Mouse (Mus musculus): ENCODE data around the gene Rnf41. TPM values are rescaled to one million over a fixed set of nuclear protein-coding genes. Genes with fewer than 3 reads are reported as not detected.

Rnf41 gene
- polyA plus RNA-seq, 1 experiment, result 24.1 TPM

GRCm38 (mm10) chr10:128414848-128415247 is 3.4 kb downstream of the Rnf41 start:
- no peak for TF ChIP-seq POLR2A (IDR thresholded peaks at IDR 0.05; ENCODE audit: low read depth, low read length)
- no peak for TF ChIP-seq CTCF (IDR thresholded peaks at IDR 0.05; ENCODE audit: extremely low read depth, insufficient read depth, insufficient read length, insufficient replicate concordance)
- no peaks in the 10 kb centered on the region for H3K27me3 ChIP-seq (ENCODE audit: control insufficient read depth, insufficient read depth, low read length)
- H3K27ac ChIP-seq (ENCODE audit: insufficient read depth, low read length), result no peak overlapping the region
- H3K36me3 ChIP-seq (ENCODE audit: control insufficient read depth, insufficient read depth, low read length), result peaks cover 20% of the 10 kb centered on the region
- no peak for DNase-seq (ENCODE audit: low read depth in 1 of 2, low spot score in 2 of 2)
- WGBS, result 89% methylated on average over 5 of the region's 5 CpGs
- H3K4me1 ChIP-seq (ENCODE audit: control insufficient read depth, insufficient read depth, insufficient read length), result peaks cover 11% of the 10 kb centered on the region; the same call in 1 of the 2 replicates
- H3K4me3 ChIP-seq (ENCODE audit: extremely low read depth, insufficient read depth, insufficient read length), result no peak overlapping the region

GRCm38 (mm10) chr10:128422426-128422825 is 11.0 kb downstream of the Rnf41 start:
- no peak for TF ChIP-seq POLR2A (IDR thresholded peaks at IDR 0.05; ENCODE audit: low read depth, low read length)
- no peak overlapping the region for H3K27ac ChIP-seq (ENCODE audit: insufficient read depth, low read length)
- H3K4me3 ChIP-seq (ENCODE audit: extremely low read depth, insufficient read depth, insufficient read length), result no peak overlapping the region
- peaks cover 25% of the 10 kb centered on the region for H3K36me3 ChIP-seq (ENCODE audit: control insufficient read depth, insufficient read depth, low read length)
- H3K27me3 ChIP-seq (ENCODE audit: control insufficient read depth, insufficient read depth, low read length), result no peaks in the 10 kb centered on the region
- WGBS, result 73% methylated on average over 5 of the region's 5 CpGs
- peaks cover 7% of the 10 kb centered on the region for H3K4me1 ChIP-seq (ENCODE audit: control insufficient read depth, insufficient read depth, insufficient read length)
- no peak for DNase-seq (ENCODE audit: low read depth in 1 of 2, low spot score in 2 of 2)

DNA sequence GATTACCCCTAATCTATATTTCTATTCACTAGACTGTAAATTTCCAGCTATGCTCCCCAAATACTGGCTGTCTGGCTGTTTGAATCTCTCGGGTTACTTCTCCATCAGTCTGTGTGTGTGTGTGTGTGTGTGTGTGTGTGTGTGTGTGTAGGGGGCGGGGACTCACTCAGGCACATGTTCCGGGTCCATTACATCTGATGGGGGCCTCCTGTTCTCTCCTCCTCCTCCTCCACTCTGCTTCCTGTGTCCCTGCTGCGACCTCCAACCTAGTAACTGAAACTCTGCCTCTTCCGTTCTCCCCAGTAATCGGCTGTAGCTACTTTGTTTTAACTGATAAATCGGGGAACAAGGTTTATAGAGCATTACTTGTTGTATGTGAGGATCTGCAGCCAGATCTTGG is 13.1 kb downstream of the Rnf41 start:
- WGBS, result 5% methylated on average over 7 of the region's 7 CpGs
- H3K27me3 ChIP-seq (ENCODE audit: control insufficient read depth, insufficient read depth, low read length), result no peaks in the 10 kb centered on the region
- peaks cover 7% of the 10 kb centered on the region for H3K4me1 ChIP-seq (ENCODE audit: control insufficient read depth, insufficient read depth, insufficient read length)
- DNase-seq (ENCODE audit: low read depth in 1 of 2, low spot score in 2 of 2), result peak in 1 of 2 experiments; percentile 37
- H3K36me3 ChIP-seq (ENCODE audit: control insufficient read depth, insufficient read depth, low read length), result peaks cover 30% of the 10 kb centered on the region
- no peak for TF ChIP-seq CTCF (IDR thresholded peaks at IDR 0.05; ENCODE audit: extremely low read depth, insufficient read depth, insufficient read length, insufficient replicate concordance)
- peak overlapping the region; percentile 71 for H3K27ac ChIP-seq (ENCODE audit: insufficient read depth, low read length)
- H3K4me3 ChIP-seq (ENCODE audit: extremely low read depth, insufficient read depth, insufficient read length), result no peak overlapping the region

- Histone ChIP-seq H3K4me1 (ENCODE audit: control insufficient read depth, insufficient read depth, insufficient read length) (peaks cover 7% of the 10 kb centered on the region), H3K4me3 (ENCODE audit: extremely low read depth, insufficient read depth, insufficient read length) (no peak overlapping the region), H3K27me3 (ENCODE audit: control insufficient read depth, insufficient read depth, low read length) (no peaks in the 10 kb centered on the region), H3K27ac (ENCODE audit: insufficient read depth, low read length) (no peak overlapping the region), H3K36me3 (ENCODE audit: control insufficient read depth, insufficient read depth, low read length) (peaks cover 33% of the 10 kb centered on the region)
- no peak for DNase-seq (ENCODE audit: low read depth in 1 of 2, low spot score in 2 of 2)
- 90% methylated on average over 3 of the region's 3 CpGs for WGBS
- TF ChIP-seq POLR2A (IDR thresholded peaks at IDR 0.05; ENCODE audit: low read depth, low read length), result no peak
- no peak for TF ChIP-seq CTCF (IDR thresholded peaks at IDR 0.05; ENCODE audit: extremely low read depth, insufficient read depth, insufficient read length, insufficient replicate concordance)
Measured at GRCm38 (mm10) chr10:128425260-128425659, 13.8 kb downstream of the Rnf41 start.

GRCm38 (mm10) chr10:128429052-128429451 is 17.6 kb downstream of the Rnf41 start:
- 86% methylated on average over 5 of the region's 5 CpGs for WGBS
- Histone ChIP-seq H3K27me3 (ENCODE audit: control insufficient read depth, insufficient read depth, low read length) (no peaks in the 10 kb centered on the region), H3K27ac (ENCODE audit: insufficient read depth, low read length) (no peak overlapping the region), H3K4me1 (ENCODE audit: control insufficient read depth, insufficient read depth, insufficient read length) (peaks cover 11% of the 10 kb centered on the region), H3K4me3 (ENCODE audit: extremely low read depth, insufficient read depth, insufficient read length) (no peak overlapping the region), H3K36me3 (ENCODE audit: control insufficient read depth, insufficient read depth, low read length) (peaks cover 22% of the 10 kb centered on the region)
- no peak for TF ChIP-seq POLR2A (IDR thresholded peaks at IDR 0.05; ENCODE audit: low read depth, low read length)
- TF ChIP-seq CTCF (IDR thresholded peaks at IDR 0.05; ENCODE audit: extremely low read depth, insufficient read depth, insufficient read length, insufficient replicate concordance), result no peak
- DNase-seq (ENCODE audit: low read depth in 1 of 2, low spot score in 2 of 2), result no peak

GRCm38 (mm10) chr10:128429454-128429853 is 18.0 kb downstream of the Rnf41 start:
- TF ChIP-seq CTCF (IDR thresholded peaks at IDR 0.05; ENCODE audit: extremely low read depth, insufficient read depth, insufficient read length, insufficient replicate concordance), result no peak
- TF ChIP-seq POLR2A (IDR thresholded peaks at IDR 0.05; ENCODE audit: low read depth, low read length), result no peak
- DNase-seq (ENCODE audit: low read depth in 1 of 2, low spot score in 2 of 2), result no peak
- Histone ChIP-seq H3K36me3 (ENCODE audit: control insufficient read depth, insufficient read depth, low read length) (peaks cover 22% of the 10 kb centered on the region), H3K27ac (ENCODE audit: insufficient read depth, low read length) (no peak overlapping the region), H3K4me1 (ENCODE audit: control insufficient read depth, insufficient read depth, insufficient read length) (peaks cover 15% of the 10 kb centered on the region), H3K27me3 (ENCODE audit: control insufficient read depth, insufficient read depth, low read length) (no peaks in the 10 kb centered on the region), H3K4me3 (ENCODE audit: extremely low read depth, insufficient read depth, insufficient read length) (no peak overlapping the region)
- 94% methylated on average over 4 of the region's 4 CpGs for WGBS

- no peak for TF ChIP-seq CTCF (IDR thresholded peaks at IDR 0.05; ENCODE audit: extremely low read depth, insufficient read depth, insufficient read length, insufficient replicate concordance)
- no peak for DNase-seq (ENCODE audit: low read depth in 1 of 2, low spot score in 2 of 2)
- H3K27ac ChIP-seq (ENCODE audit: insufficient read depth, low read length), result peak overlapping the region; percentile 54
Measured at GRCm38 (mm10) chr10:128433417-128433816, 22.0 kb downstream of the Rnf41 start.

More at GRCm38 (mm10) chr10:128433417-128433816, 22.0 kb downstream of the Rnf41 start:
- no peak overlapping the region for H3K4me3 ChIP-seq (ENCODE audit: extremely low read depth, insufficient read depth, insufficient read length)
- 70% methylated on average over 2 of the region's 2 CpGs for WGBS
- peaks cover 38% of the 10 kb centered on the region for H3K4me1 ChIP-seq (ENCODE audit: control insufficient read depth, insufficient read depth, insufficient read length)
- H3K27me3 ChIP-seq (ENCODE audit: control insufficient read depth, insufficient read depth, low read length), result no peaks in the 10 kb centered on the region
- peaks cover 33% of the 10 kb centered on the region for H3K36me3 ChIP-seq (ENCODE audit: control insufficient read depth, insufficient read depth, low read length)

Data from spleen, adult 2 months (tissue).